Mouse (Mus musculus) R1 (cell line): Measurements from ENCODE around the gene Tymp.

ENCODE experiments used
- DNase-seq: peaks from one replicate; pipeline ENCODE4 v3.0.0-alpha.2; 2018; ENCODE audit warnings: low read depth, low spot score

Gene Tymp

GRCm38 (mm10) chr15:89376957-89377356 lies at the start of gene Tymp:
Tymp (minus strand) TSS chr15:89377039.
- no peak for DNase-seq

GRCm38 (mm10) chr15:89425711-89426121 lies 48.9 kb upstream of the Tymp start, which contains the start of gene Cpt1b:
Cpt1b (minus strand) TSS chr15:89425863.
- no peak for DNase-seq

- peak; percentile 51 for DNase-seq
Observed at GRCm38 (mm10) chr15:89424621-89425020, 47.8 kb upstream of the Tymp start.

- no peak for DNase-seq
Observed at GRCm38 (mm10) chr15:89421938-89422337, 45.1 kb upstream of the Tymp start.

GRCm38 (mm10) chr15:89415282-89415681 lies 38.4 kb upstream of the Tymp start:
- DNase-seq = no peak

GRCm38 (mm10) chr15:89410118-89410517 lies 33.3 kb upstream of the Tymp start, which contains the start of gene Syce3:
Syce3 (minus strand) TSS chr15:89410503.
- peak; percentile 86 for DNase-seq

- DNase-seq = peak; percentile 93
Observed at GRCm38 (mm10) chr15:89406691-89407090, 29.9 kb upstream of the Tymp start.

- no peak for DNase-seq
Observed at GRCm38 (mm10) chr15:89404831-89405623, 28.2 kb upstream of the Tymp start.

GRCm38 (mm10) chr15:89402471-89402870 lies 25.6 kb upstream of the Tymp start:
- peak; percentile 81 for DNase-seq

- DNase-seq = no peak
Observed at GRCm38 (mm10) chr15:89399716-89400115, 22.9 kb upstream of the Tymp start.

GRCm38 (mm10) chr15:89398146-89398545 lies 21.3 kb upstream of the Tymp start:
- no peak for DNase-seq

- no peak for DNase-seq
Observed at GRCm38 (mm10) chr15:89396883-89397282, 20.0 kb upstream of the Tymp start.

GRCm38 (mm10) chr15:89390081-89390480 lies 13.2 kb upstream of the Tymp start:
- no peak for DNase-seq

- no peak for DNase-seq
Observed at GRCm38 (mm10) chr15:89387127-89387526, 10.3 kb upstream of the Tymp start.

- no peak for DNase-seq
Observed at GRCm38 (mm10) chr15:89384617-89385016, 7.8 kb upstream of the Tymp start, which contains the start of gene Klhdc7b. Klhdc7b (plus strand) TSS chr15:89384917.

GRCm38 (mm10) chr15:89379429-89379828 lies 2.6 kb upstream of the Tymp start:
- DNase-seq = peak; percentile 29

- peak; percentile 62 for DNase-seq
Observed at GRCm38 (mm10) chr15:89378831-89379401, 2.1 kb upstream of the Tymp start, which contains the start of gene Odf3b. Odf3b (minus strand) TSS chr15:89379282.

- DNase-seq = peak; percentile 40
Observed at GRCm38 (mm10) chr15:89377938-89378828, 1.3 kb upstream of the Tymp start.

GRCm38 (mm10) chr15:89377362-89377761 lies 523 bp upstream of the Tymp start:
- DNase-seq = no peak

- no peak for DNase-seq
Observed at GRCm38 (mm10) chr15:89376040-89376439, 799 bp downstream of the Tymp start.

- no peak for DNase-seq
Observed at GRCm38 (mm10) chr15:89374801-89375534, 1.9 kb downstream of the Tymp start.
